Mouse (Mus musculus): ENCODE results near the gene 1700010B08Rik.

DNA sequence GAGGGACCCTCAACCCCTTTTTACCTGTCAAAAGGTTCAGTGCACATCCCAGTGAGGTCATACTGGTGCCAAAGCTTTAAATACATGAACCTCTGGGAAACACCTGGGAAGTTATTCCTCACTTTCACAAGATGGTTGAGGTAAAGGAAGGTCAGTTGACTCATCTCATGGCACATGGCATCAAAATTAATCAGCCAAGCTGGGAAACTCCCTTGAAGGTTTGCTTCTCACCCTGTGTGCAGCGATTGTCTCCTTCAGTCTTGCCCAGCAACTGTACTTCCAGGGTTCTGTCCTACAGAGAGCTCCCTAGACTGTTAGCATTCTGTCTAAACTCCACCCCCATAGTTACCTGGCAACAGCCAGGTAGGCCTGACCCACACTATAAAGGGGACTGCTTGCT is 39.1 kb upstream of the 1700010B08Rik start:
- TF ChIP-seq MYOD1 (IDR thresholded peaks at IDR 0.05; ENCODE audit: control insufficient read depth in 1 of 3, insufficient read length in 2 of 3, low read depth in 2 of 3), result no peak
- no peak for TF ChIP-seq POLR2A (IDR thresholded peaks at IDR 0.05; ENCODE audit: insufficient read length, low read depth)
- no peak for TF ChIP-seq USF1 (IDR thresholded peaks at IDR 0.05; ENCODE audit: low read depth)
- TF ChIP-seq REST (IDR thresholded peaks at IDR 0.05; ENCODE audit: insufficient read depth, insufficient read length), result no peak
